Mouse (Mus musculus) c-Kit-negative CD71-positive TER-119-positive erythroid progenitor cells, embryonic 14.5 days (primary cell): ENCODE results near the gene Nfia.

Source experiments
- DNase-seq: peaks from one replicate; pipeline ENCODE4 v3.0.0-alpha.2; 2013; ENCODE audit warnings: low read depth, low spot score

Gene Nfia

DNA sequence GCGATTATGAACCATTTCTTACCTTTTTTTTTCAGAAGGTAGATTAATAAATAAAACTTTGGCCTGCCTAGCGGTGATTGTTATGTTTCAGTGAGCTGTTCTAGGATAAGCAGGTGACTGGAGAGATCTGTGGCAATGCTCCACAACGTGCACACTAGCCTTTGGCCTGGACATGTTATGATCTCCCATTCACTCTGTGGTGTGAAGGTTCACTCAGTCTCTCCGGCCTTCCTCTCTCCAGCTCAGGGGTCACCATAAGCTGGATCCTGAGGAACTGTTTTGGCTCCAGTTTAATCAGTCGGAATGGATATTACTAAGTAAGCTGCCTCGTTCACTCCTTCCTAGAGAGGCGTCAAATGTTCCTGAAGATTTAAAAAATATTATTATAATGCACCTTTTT is 139.2 kb downstream of the Nfia start:
- no peak for DNase-seq

- DNase-seq, result no peak
Measured at GRCm38 (mm10) chr4:97912155-97912554, 139.6 kb downstream of the Nfia start.

DNA sequence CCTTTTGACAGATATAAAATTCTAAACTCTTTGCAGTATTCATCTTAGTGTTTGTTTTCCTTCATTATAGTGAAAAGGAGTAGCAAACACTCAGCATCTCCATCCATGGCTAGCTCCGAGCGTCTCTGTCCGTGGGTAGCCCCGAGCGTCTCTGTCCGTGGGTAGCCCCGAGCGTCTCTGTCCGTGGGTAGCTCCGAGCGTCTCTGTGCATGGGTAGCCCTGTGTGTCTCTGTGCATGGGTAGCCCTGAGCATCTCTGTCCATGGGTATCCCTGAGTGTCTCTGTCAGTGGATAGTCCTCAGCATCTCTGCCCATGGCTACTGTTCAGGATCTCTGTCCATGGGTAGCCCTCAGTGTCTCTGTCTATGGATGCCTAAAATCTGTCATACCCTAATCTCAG is 140.0 kb downstream of the Nfia start:
- no peak for DNase-seq

- no peak for DNase-seq
Measured at GRCm38 (mm10) chr4:97914348-97914747, 141.8 kb downstream of the Nfia start.

GRCm38 (mm10) chr4:97914761-97915160 is 142.2 kb downstream of the Nfia start:
- no peak for DNase-seq

GRCm38 (mm10) chr4:97917568-97917967 is 145.0 kb downstream of the Nfia start:
- no peak for DNase-seq

- DNase-seq, result no peak
Measured at GRCm38 (mm10) chr4:97918675-97919074, 146.1 kb downstream of the Nfia start.

DNA sequence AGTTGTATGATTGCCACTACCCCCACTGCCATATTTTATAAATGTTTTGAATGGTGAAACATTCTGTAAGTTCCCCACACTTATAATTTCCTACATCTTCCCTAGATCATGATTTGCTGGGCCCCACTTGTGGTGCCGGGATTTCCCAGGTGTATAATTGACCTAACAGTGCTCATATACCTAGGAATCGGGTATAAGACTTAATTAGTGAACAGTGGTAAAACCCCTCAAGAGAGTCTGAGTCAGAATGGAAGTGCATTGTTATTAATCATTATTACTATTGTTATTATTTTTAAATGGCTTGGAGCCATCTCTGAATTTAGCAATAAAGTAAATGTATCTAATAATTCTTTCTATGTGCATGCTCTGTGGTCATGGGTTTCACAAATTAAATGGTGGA is 147.2 kb downstream of the Nfia start:
- DNase-seq, result no peak

- no peak for DNase-seq
Measured at GRCm38 (mm10) chr4:97920287-97921079, 147.9 kb downstream of the Nfia start.

- DNase-seq, result no peak
Measured at GRCm38 (mm10) chr4:97921682-97922081, 149.1 kb downstream of the Nfia start.

DNA sequence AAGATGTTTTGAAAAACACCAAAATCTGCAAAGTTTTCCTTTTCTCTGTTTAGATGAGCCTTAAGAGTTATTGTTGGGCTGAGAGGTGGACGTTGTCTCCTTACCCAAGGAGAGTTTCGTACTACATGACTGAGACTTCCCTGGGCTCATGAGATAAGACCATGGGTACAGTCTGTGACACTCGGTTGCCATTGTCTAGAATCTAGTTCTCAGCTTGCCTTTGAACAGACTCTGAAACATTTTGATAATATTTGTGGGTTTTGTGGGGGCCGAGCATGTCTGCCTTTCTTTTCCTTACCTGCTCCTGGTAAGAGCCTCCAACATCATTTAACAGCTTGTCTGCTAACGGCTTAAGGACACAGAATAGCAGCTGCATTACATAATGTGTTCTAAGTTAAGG is 150.7 kb downstream of the Nfia start:
- DNase-seq, result peak; percentile 0

GRCm38 (mm10) chr4:97923876-97924316 is 151.4 kb downstream of the Nfia start:
- DNase-seq, result no peak

GRCm38 (mm10) chr4:97924414-97924813 is 151.9 kb downstream of the Nfia start:
- no peak for DNase-seq

GRCm38 (mm10) chr4:97924855-97925254 is 152.3 kb downstream of the Nfia start:
- no peak for DNase-seq

DNA sequence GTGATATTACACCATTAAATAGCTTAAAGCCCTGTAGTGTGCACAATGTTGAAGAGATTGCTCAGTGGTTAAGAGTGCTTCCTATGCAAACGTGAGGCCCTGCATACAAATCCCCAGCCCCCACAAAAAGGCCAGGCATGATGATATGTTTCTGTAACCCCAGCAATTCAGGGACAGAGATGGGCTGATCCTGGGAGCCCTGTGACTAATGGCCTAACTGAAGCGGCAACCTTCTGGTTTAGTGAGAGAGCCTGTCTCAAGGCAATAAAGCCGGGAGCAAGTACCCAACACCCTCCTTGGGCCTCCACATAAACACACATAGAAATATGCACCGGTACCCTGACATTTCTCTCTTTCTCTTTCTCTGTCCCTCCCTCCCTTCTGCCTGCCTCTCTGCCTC is 153.1 kb downstream of the Nfia start:
- DNase-seq, result no peak

DNA sequence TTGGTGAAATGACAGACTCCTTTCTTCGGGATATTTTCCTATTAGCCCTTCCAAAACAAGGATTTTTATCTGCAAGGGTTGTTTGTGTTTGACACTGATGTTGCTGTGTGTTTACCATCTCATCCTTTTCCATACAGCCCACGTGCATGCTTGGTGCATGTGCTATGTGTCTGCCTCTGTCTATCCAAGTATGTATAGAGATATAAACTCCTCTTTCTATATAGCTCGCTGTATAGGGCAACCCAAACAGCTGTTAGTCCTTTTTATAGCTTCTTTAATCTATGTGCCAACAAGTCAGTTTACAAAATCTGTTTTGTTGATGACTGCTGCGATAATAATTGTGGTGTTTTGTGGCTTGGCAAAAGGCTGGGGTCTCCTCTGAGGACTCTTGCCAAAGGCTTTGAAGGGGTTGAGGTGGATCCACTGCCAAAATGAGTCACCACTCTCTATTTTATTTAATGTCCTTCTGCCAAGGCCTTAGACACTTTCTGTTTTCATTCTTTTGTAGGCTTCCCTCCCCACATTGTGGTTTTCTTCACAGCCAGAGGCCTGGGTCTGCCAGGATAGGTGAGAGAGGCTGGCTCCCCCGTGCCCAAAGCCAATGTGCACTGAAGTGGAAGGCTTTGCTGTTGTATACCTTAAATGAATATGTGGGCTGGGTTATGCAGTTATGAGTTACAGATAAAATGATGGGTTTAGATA is 154.2 kb downstream of the Nfia start:
- DNase-seq, result no peak

DNA sequence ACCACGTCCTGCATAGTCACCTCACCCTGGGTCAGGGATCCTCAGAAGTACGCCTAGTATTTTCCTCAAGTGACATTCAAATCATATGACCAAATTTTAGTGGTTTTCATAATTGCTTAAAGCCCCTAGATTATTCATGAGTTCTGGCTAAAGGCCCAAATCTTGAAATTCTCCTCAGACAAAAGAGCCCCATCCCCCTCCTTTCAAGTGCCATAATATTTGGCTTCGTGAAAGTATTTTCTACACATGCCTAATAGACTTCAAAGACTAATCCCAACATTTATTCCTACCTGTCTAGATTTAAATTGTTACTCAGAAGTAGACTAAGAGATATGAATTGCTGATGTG is 154.7 kb downstream of the Nfia start:
- DNase-seq, result no peak

DNA sequence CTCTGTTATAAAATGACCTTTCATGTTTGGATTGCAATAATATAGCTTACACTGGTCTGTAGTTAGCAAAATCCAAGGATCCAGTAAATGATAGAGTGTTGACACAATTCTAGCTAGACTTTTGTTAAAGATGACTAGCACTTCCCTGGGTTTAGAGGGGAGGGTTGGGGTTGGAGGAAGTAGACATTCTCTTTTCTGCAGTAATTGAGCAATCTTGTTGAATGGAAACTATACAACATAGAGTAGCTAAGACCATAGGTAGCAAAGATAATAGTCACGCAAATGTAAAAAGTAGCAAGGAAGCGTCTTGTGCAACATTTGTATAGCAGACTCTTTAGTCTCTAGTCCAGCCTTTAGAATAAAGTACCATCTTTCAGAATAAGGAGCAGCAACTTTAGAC is 163.8 kb downstream of the Nfia start:
- DNase-seq, result no peak

DNA sequence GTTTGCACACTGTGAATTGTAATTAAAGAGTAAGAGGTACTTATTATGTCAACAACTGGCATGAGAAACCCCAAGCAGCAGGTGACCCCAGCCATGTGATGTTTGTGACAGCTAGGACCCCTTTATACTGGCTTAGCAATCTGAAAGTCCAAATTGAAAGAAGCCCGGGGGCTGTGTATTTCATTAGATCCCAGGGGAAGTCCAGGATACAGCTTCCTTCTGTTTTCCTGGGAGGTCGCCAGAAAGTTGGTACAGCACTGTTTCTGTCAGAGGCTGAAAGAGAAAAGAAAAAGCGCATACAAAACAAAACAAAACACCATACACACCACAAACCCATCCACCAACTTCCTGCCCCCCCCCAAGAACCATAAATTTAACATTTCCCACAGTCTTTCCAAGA is 164.4 kb downstream of the Nfia start:
- no peak for DNase-seq

- DNase-seq, result no peak
Measured at GRCm38 (mm10) chr4:97939492-97939891, 167.0 kb downstream of the Nfia start.

GRCm38 (mm10) chr4:97939920-97940520 is 167.5 kb downstream of the Nfia start:
- DNase-seq, result no peak

- DNase-seq, result no peak
Measured at GRCm38 (mm10) chr4:97941616-97942015, 169.1 kb downstream of the Nfia start.

DNA sequence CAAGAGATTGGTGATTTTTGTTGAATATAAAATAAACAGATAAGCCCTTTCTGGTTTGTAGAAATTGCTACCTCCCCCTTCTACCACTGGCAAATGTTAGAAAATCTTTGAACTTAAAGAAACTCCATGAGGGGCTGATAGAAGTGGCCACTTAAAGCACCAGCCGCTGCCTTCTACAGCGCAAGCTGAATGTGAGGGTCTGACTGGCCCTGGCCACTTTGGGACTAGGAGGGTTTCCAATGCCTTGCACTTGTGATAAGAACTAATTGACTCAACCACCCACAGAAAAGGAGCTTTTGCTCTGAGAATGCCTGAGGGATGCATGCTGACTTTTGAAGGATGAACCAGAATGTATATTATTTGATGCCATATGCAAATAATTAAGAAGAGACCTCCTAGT is 171.8 kb downstream of the Nfia start:
- no peak for DNase-seq
